Mouse (Mus musculus): ENCODE measurements around the gene Csnk1g2. TPM values are rescaled to one million over a fixed set of nuclear protein-coding genes. Genes with fewer than 3 reads are reported as not detected.
A peak's percentile ranks its signal among the peaks of the same experiment; 100 is the strongest.

Gene Csnk1g2
- polyA plus RNA-seq, 1 experiment from 2014 or later = 15.1 TPM

DNA sequence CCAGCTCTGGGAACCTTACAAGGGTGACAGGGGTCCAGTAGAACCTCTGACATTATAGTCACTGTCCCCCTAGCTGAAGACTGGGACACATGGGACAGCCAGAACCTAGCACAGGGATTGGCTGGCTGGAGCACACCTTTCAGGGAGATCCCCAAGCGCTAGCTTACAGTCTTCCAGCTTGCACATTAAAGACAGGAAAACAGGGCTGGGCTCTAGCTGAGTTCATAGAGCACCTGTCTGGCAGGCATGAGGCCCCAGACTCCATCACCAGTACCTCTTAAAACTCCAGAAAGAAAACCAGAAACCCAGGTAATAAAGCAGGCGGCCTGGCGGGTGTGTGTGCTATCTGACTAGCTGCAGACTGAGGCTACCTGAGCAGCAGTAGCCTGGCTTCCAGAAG is 51.1 kb downstream of the Csnk1g2 start:
- Histone ChIP-seq H3K27me3 (replicated peaks; ENCODE audit: control insufficient read depth, insufficient read depth, low read length) (no peaks in the 10 kb centered on the region), H3K27ac (ENCODE audit: low read length) (peak overlapping the region; percentile 75), H3K9ac (ENCODE audit: low read depth, low read length) (peak overlapping the region; percentile 97), H3K9me3 (ENCODE audit: control insufficient read depth, low read length) (no peaks in the 10 kb centered on the region), H3K4me2 (ENCODE audit: low read depth, low read length) (peak overlapping the region; percentile 64), H3K36me3 (ENCODE audit: control insufficient read depth, insufficient read depth, low read length) (peaks cover 27% of the 10 kb centered on the region), H3K4me3 (ENCODE audit: low read length) (peak overlapping the region; percentile 96), H3K4me1 (ENCODE audit: control insufficient read depth, insufficient read depth, low read length) (peaks cover 53% of the 10 kb centered on the region)
- WGBS = 57% methylated on average over 3 of the region's 3 CpGs
- ATAC-seq = no peak

- ATAC-seq = no peak
- peak overlapping the region; percentile 96 for H3K4me3 ChIP-seq (ENCODE audit: low read length)
- H3K9me3 ChIP-seq (ENCODE audit: control insufficient read depth, low read length) = no peaks in the 10 kb centered on the region
- peaks cover 22% of the 10 kb centered on the region for H3K36me3 ChIP-seq (ENCODE audit: control insufficient read depth, insufficient read depth, low read length)
- H3K4me2 ChIP-seq (ENCODE audit: low read depth, low read length) = peak overlapping the region; percentile 64
- H3K27me3 ChIP-seq (replicated peaks; ENCODE audit: control insufficient read depth, insufficient read depth, low read length) = no peaks in the 10 kb centered on the region
- peak overlapping the region; percentile 75 for H3K27ac ChIP-seq (ENCODE audit: low read length)
- peak overlapping the region; percentile 97 for H3K9ac ChIP-seq (ENCODE audit: low read depth, low read length)
- WGBS = 50% methylated on average over 5 of the region's 5 CpGs
- peaks cover 54% of the 10 kb centered on the region for H3K4me1 ChIP-seq (ENCODE audit: control insufficient read depth, insufficient read depth, low read length)
Measured at GRCm38 (mm10) chr10:80674161-80674711, 51.6 kb downstream of the Csnk1g2 start.

- Histone ChIP-seq H3K4me2 (ENCODE audit: low read depth, low read length) (peak overlapping the region; percentile 64), H3K36me3 (ENCODE audit: control insufficient read depth, insufficient read depth, low read length) (peaks cover 17% of the 10 kb centered on the region), H3K27me3 (replicated peaks; ENCODE audit: control insufficient read depth, insufficient read depth, low read length) (no peaks in the 10 kb centered on the region), H3K4me3 (ENCODE audit: low read length) (peak overlapping the region; percentile 96), H3K27ac (ENCODE audit: low read length) (peak overlapping the region; percentile 75), H3K9me3 (ENCODE audit: control insufficient read depth, low read length) (no peaks in the 10 kb centered on the region), H3K9ac (ENCODE audit: low read depth, low read length) (peak overlapping the region; percentile 97), H3K4me1 (ENCODE audit: control insufficient read depth, insufficient read depth, low read length) (peaks cover 55% of the 10 kb centered on the region)
- ATAC-seq = no peak
- 10% methylated on average over 6 of the region's 6 CpGs for WGBS
Measured at GRCm38 (mm10) chr10:80674851-80675404, 52.3 kb downstream of the Csnk1g2 start.

GRCm38 (mm10) chr10:80675405-80676197 is 53.0 kb downstream of the Csnk1g2 start:
- Histone ChIP-seq H3K4me2 (ENCODE audit: low read depth, low read length) (peak overlapping the region; percentile 64), H3K4me3 (ENCODE audit: low read length) (peak overlapping the region; percentile 96), H3K27ac (ENCODE audit: low read length) (peak overlapping the region; percentile 75), H3K4me1 (ENCODE audit: control insufficient read depth, insufficient read depth, low read length) (peaks cover 55% of the 10 kb centered on the region), H3K9me3 (ENCODE audit: control insufficient read depth, low read length) (no peaks in the 10 kb centered on the region), H3K9ac (ENCODE audit: low read depth, low read length) (peak overlapping the region; percentile 97), H3K36me3 (ENCODE audit: control insufficient read depth, insufficient read depth, low read length) (peaks cover 10% of the 10 kb centered on the region), H3K27me3 (replicated peaks; ENCODE audit: control insufficient read depth, insufficient read depth, low read length) (no peaks in the 10 kb centered on the region)
- 0% methylated on average over 41 of the region's 54 CpGs for WGBS
- ATAC-seq = peak; percentile 4; the same call in 1 of the 2 replicates

DNA sequence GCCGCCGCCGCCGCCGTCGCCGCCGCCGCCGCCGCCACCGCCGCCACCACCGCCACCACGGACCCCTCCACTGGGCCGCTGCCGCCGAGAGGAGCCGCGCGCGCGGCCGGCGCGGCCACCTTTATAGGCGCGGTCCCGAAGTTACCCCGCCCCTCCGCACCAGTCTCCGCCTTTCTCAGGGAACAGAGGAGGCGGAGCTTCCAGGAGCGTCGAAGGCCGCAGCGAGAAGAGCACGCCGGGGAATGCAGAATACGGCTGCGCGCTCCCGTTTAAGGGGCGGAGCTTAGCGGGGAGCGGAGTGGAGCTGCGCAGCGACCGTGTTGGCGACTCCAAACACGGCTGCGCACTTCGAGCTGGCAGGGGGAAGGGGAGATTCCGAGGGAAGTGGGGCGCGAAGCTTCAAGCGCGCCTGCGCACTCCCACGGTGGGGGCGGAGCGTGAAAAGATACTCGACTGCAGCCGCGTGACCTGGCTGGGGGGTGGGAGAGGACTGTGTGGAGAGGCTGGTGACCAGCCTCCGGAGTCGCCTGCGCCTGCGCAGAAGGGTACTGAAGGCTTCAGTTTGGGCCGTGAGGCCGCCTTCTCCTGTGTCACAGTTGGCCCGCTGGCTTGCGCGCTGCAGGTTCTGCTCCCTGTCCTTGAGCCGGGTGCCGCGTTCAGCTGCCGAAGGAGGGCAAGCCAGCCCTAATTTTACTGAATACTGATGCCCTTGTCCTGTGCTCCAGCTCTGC is 53.7 kb downstream of the Csnk1g2 start:
- H3K36me3 ChIP-seq (ENCODE audit: control insufficient read depth, insufficient read depth, low read length) = peaks cover 4% of the 10 kb centered on the region
- H3K9ac ChIP-seq (ENCODE audit: low read depth, low read length) = peak overlapping the region; percentile 97
- H3K27me3 ChIP-seq (replicated peaks; ENCODE audit: control insufficient read depth, insufficient read depth, low read length) = no peaks in the 10 kb centered on the region
- no peaks in the 10 kb centered on the region for H3K9me3 ChIP-seq (ENCODE audit: control insufficient read depth, low read length)
- peak; percentile 92 for ATAC-seq
- under 1% methylated on average over 71 of the region's 78 CpGs for WGBS
- H3K4me1 ChIP-seq (ENCODE audit: control insufficient read depth, insufficient read depth, low read length) = peaks cover 55% of the 10 kb centered on the region
- H3K27ac ChIP-seq (ENCODE audit: low read length) = peak overlapping the region; percentile 94
- peak overlapping the region; percentile 64 for H3K4me2 ChIP-seq (ENCODE audit: low read depth, low read length)
- H3K4me3 ChIP-seq (ENCODE audit: low read length) = peak overlapping the region; percentile 96

- no peaks in the 10 kb centered on the region for H3K36me3 ChIP-seq (ENCODE audit: control insufficient read depth, insufficient read depth, low read length)
- H3K4me2 ChIP-seq (ENCODE audit: low read depth, low read length) = peak overlapping the region; percentile 64
- peak; percentile 0; the same call in 1 of the 2 replicates for ATAC-seq
- 21% methylated on average over 9 of the region's 9 CpGs for WGBS
- H3K4me1 ChIP-seq (ENCODE audit: control insufficient read depth, insufficient read depth, low read length) = peaks cover 51% of the 10 kb centered on the region
- peak overlapping the region; percentile 94 for H3K27ac ChIP-seq (ENCODE audit: low read length)
- H3K9me3 ChIP-seq (ENCODE audit: control insufficient read depth, low read length) = no peaks in the 10 kb centered on the region
- peak overlapping the region; percentile 96 for H3K4me3 ChIP-seq (ENCODE audit: low read length)
- no peaks in the 10 kb centered on the region for H3K27me3 ChIP-seq (replicated peaks; ENCODE audit: control insufficient read depth, insufficient read depth, low read length)
- peak overlapping the region; percentile 70 for H3K9ac ChIP-seq (ENCODE audit: low read depth, low read length)
Measured at GRCm38 (mm10) chr10:80677128-80677875, 54.7 kb downstream of the Csnk1g2 start.

DNA sequence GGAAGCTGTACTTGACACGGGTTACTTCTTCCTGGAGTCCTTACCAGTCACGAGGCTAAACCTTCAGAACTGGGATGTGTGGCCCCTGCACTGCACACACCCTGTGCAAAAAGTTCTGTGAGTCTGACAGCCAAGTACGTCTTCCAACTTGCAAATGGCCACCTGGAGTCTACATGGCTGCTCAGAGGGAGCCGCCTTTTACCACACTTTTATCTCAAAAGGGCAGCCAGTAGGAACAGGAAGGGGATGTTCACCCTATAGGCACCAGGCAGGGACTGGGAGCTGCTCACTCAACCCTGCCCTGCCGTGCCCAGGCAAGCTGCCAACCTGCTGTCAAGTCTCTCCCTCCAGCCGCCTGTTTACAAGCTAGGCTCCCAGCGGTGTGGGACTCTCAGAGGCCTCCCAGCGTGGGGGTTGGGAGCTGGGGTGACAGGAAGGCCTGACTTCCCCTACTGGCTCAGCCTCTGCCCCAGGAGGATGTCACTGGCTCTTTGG is 55.4 kb downstream of the Csnk1g2 start, which contains the start of gene Mknk2:
Mknk2 (minus strand) TSS at position 171 of the 495 bp plus-strand sequence.
- Histone ChIP-seq H3K4me2 (ENCODE audit: low read depth, low read length) (peak within 1 kb of the TSS; percentile 64), H3K9ac (ENCODE audit: low read depth, low read length) (peak within 1 kb of the TSS; percentile 70), H3K4me3 (ENCODE audit: low read length) (peak within 1 kb of the TSS; percentile 96), H3K27ac (ENCODE audit: low read length) (peak within 1 kb of the TSS; percentile 94), H3K27me3 (replicated peaks; ENCODE audit: control insufficient read depth, insufficient read depth, low read length) (no peaks in the 10 kb centered on the region), H3K9me3 (ENCODE audit: control insufficient read depth, low read length) (no peaks in the 10 kb centered on the region), H3K36me3 (ENCODE audit: control insufficient read depth, insufficient read depth, low read length) (no peaks in the 10 kb centered on the region), H3K4me1 (ENCODE audit: control insufficient read depth, insufficient read depth, low read length) (peaks cover 45% of the 10 kb centered on the region)
- ATAC-seq = peak; percentile 46
- WGBS = 4% methylated on average over 8 of the region's 8 CpGs

GRCm38 (mm10) chr10:80678601-80679377 is 56.2 kb downstream of the Csnk1g2 start:
- Histone ChIP-seq H3K27me3 (replicated peaks; ENCODE audit: control insufficient read depth, insufficient read depth, low read length) (no peaks in the 10 kb centered on the region), H3K9ac (ENCODE audit: low read depth, low read length) (peak overlapping the region; percentile 70; the same call in 1 of the 2 replicates), H3K36me3 (ENCODE audit: control insufficient read depth, insufficient read depth, low read length) (no peaks in the 10 kb centered on the region), H3K4me2 (ENCODE audit: low read depth, low read length) (peak overlapping the region; percentile 64; the same call in 1 of the 2 replicates), H3K27ac (ENCODE audit: low read length) (peak overlapping the region; percentile 94), H3K9me3 (ENCODE audit: control insufficient read depth, low read length) (no peaks in the 10 kb centered on the region), H3K4me1 (ENCODE audit: control insufficient read depth, insufficient read depth, low read length) (peaks cover 37% of the 10 kb centered on the region), H3K4me3 (ENCODE audit: low read length) (no peak overlapping the region)
- no peak for ATAC-seq
- WGBS = 52% methylated on average over 8 of the region's 10 CpGs
